Mouse (Mus musculus) brain, embryonic 14.5 days (tissue): ENCODE data around the gene Cachd1.

Experiments used
- CTCF ChIP-seq: fragments of 200-500 bp; IDR thresholded peaks from 2 replicates; pipeline ENCODE4 v1.5.1; 2012; ENCODE audit warnings: inconsistent platforms, mild to moderate bottlenecking, moderate library complexity, borderline replicate concordance; ENCODE audit not compliant: insufficient read depth, insufficient read length; ENCODE audit errors: extremely low read depth
- POLR2A ChIP-seq: fragments of 200-500 bp; IDR thresholded peaks from 2 replicates; pipeline ENCODE4 v1.6.1; 2012; ENCODE audit warnings: mild to moderate bottlenecking, inconsistent platforms, borderline replicate concordance; ENCODE audit not compliant: poor library complexity, insufficient read depth, insufficient read length, severe bottlenecking; ENCODE audit errors: extremely low read depth

- TF ChIP-seq CTCF (no peak), POLR2A (no peak)
These were observed 10.7 kb downstream of the Cachd1 start for GRCm38 (mm10) chr4:100787201-100787600.
